Mouse (Mus musculus) cerebellum, adult 2 months (tissue): ENCODE measurements around the gene Otud7b. TPM values are rescaled to one million over a fixed set of nuclear protein-coding genes. Genes with fewer than 3 reads are reported as not detected.

ENCODE experiments used
- DNase-seq, 2 experiments: peaks; one replicate each; pipeline ENCODE4 v3.0.0; 2021
- H3K27ac ChIP-seq: fragments of 200-500 bp; 2 replicates; pipeline ENCODE4 v1.5.1; 2012; ENCODE audit warnings: low read length, control low read depth, inconsistent platforms; ENCODE audit not compliant: insufficient read depth
- H3K27me3 ChIP-seq: fragments of 200-500 bp; 2 replicates; pipeline ENCODE4 v1.6.1; 2012; ENCODE audit warnings: inconsistent platforms, mild to moderate bottlenecking, low read length, moderate library complexity; ENCODE audit not compliant: control insufficient read depth, insufficient read depth
- H3K4me1 ChIP-seq: fragments of 200-500 bp; 2 replicates; pipeline ENCODE4 v1.6.1; 2011; ENCODE audit warnings: low read length; ENCODE audit not compliant: control insufficient read depth, insufficient read depth
- H3K4me3 ChIP-seq: fragments of 200-500 bp; replicated peaks from 2 replicates; pipeline ENCODE3; 2011; ENCODE audit warnings: mild to moderate bottlenecking, low read depth, low read length, control low read depth; ENCODE audit not compliant: insufficient read depth
- CTCF ChIP-seq: fragments of 200-500 bp; IDR thresholded peaks from 2 replicates; pipeline ENCODE4 v1.5.1; 2011; ENCODE audit warnings: low read depth, mild to moderate bottlenecking, control low read depth, low read length, moderate library complexity, borderline replicate concordance; ENCODE audit not compliant: insufficient read depth
- POLR2A ChIP-seq: fragments of 200-500 bp; IDR thresholded peaks from 2 replicates; pipeline ENCODE4 v1.6.1; 2011; ENCODE audit warnings: low read length, control low read depth, borderline replicate concordance; ENCODE audit not compliant: insufficient read depth
- WGBS: fragments of 180-500 bp; shearing (Covaris S2); methylation state at CpG from one replicate; pipeline ENCODE4 v1.1.7; 2018; 5-methylcytosine and 5-hydroxymethylcytosine counted together
- polyA plus RNA-seq: library from polyadenylated mRNA; depleted of rRNA; stranded (reverse); fragments of >200 nt; gene quantifications from 2 replicates; pipeline ENCODE4 v1.2.3, GENCODE M21; 2012

Gene Otud7b
- polyA plus RNA-seq, 1 experiment = 30.0 TPM

GRCm38 (mm10) chr3:96089882-96090489, 14.3 kb upstream of the Otud7b start:
- WGBS = 61% methylated on average over 2 of the region's 2 CpGs
- Histone ChIP-seq H3K4me1 (no peaks in the 10 kb centered on the region), H3K4me3 (no peak overlapping the region), H3K27ac (no peak overlapping the region), H3K27me3 (no peaks in the 10 kb centered on the region)
- TF ChIP-seq CTCF (no peak), POLR2A (no peak)
- no peak for DNase-seq

DNA sequence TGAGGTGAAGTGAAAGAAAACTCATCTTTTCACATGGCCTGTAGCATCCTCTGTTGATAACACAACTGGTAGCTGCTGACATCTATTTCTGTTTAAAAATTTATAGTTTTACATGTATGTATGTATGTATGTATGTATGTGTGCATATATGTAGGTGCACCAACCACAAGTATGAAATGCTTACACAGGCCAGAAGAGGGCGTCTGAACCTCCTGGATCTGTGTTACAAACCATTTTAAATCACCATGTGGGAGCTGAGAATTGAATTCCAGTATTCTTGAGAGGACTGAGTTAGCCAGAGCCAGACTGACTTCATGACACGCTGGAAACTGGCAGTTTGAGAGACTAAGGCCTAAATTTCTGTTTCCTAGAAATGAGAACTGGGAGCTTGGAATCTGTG, 13.2 kb upstream of the Otud7b start:
- no peak for DNase-seq
- 67% methylated on average over 2 of the region's 2 CpGs for WGBS
- Histone ChIP-seq H3K27me3 (no peaks in the 10 kb centered on the region), H3K27ac (no peak overlapping the region), H3K4me1 (no peaks in the 10 kb centered on the region), H3K4me3 (no peak overlapping the region)
- TF ChIP-seq CTCF (no peak), POLR2A (no peak)

- WGBS = 74% methylated on average over 6 of the region's 6 CpGs
- TF ChIP-seq POLR2A (no peak), CTCF (no peak)
Measured at GRCm38 (mm10) chr3:96091966-96092365, 12.4 kb upstream of the Otud7b start.

GRCm38 (mm10) chr3:96093509-96093908, 10.8 kb upstream of the Otud7b start:
- WGBS = 70% methylated on average over 13 of the region's 13 CpGs
- Histone ChIP-seq H3K4me1 (no peaks in the 10 kb centered on the region), H3K4me3 (no peak overlapping the region), H3K27me3 (no peaks in the 10 kb centered on the region), H3K27ac (no peak overlapping the region)
- DNase-seq = no peak
- TF ChIP-seq POLR2A = no peak
- no peak for TF ChIP-seq CTCF

More at GRCm38 (mm10) chr3:96091966-96092365, 12.4 kb upstream of the Otud7b start:
- no peaks in the 10 kb centered on the region for H3K4me1 ChIP-seq
- H3K27me3 ChIP-seq = no peaks in the 10 kb centered on the region
- no peak for DNase-seq
- H3K27ac ChIP-seq = no peak overlapping the region
- H3K4me3 ChIP-seq = no peak overlapping the region

DNA sequence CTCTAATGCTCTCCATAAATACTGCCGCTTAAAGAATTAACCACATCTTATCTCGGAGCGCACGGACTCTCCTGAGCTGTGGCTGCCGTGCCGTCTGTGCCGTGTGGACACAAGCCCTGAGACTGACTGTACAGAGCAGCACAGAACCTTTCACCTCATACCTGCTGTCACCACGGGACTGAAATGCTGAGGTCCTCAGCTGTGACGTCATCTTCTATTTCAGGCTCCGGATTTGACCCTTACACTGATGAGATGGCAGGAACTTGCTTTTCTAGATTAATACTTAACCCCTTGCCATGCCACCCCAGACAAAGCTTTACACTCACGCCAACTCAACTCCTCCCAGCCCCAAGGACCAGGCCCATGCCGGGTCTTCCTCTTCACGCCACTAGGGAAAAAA, 10.1 kb upstream of the Otud7b start:
- 82% methylated on average over 13 of the region's 13 CpGs for WGBS
- TF ChIP-seq POLR2A (no peak), CTCF (no peak)
- Histone ChIP-seq H3K27me3 (no peaks in the 10 kb centered on the region), H3K27ac (no peak overlapping the region), H3K4me1 (no peaks in the 10 kb centered on the region), H3K4me3 (no peak overlapping the region)
- no peak for DNase-seq

DNA sequence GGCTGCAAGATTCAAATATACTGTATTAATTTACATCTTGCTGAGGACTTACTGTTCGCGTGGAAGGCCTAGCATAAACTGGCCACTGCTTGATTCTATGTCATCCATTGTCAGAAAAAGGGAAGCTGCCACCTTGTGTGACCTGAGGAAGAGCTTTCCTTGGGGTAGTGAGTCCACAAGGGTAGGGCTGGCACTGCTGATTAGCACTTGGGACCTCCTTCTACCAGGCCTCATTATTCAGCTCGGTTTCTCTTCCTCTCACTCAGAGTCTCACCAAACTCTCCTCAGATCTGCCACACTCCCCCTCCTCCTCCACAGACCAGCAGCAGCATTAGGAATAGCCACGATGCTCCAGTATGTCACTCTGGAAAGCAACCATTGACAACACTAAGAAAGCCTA, 6.2 kb upstream of the Otud7b start:
- WGBS = 67% methylated on average over 4 of the region's 4 CpGs
- Histone ChIP-seq H3K27ac (no peak overlapping the region), H3K4me1 (no peaks in the 10 kb centered on the region), H3K27me3 (no peaks in the 10 kb centered on the region), H3K4me3 (no peak overlapping the region)
- no peak for DNase-seq
- TF ChIP-seq POLR2A = no peak
- TF ChIP-seq CTCF = no peak

DNA sequence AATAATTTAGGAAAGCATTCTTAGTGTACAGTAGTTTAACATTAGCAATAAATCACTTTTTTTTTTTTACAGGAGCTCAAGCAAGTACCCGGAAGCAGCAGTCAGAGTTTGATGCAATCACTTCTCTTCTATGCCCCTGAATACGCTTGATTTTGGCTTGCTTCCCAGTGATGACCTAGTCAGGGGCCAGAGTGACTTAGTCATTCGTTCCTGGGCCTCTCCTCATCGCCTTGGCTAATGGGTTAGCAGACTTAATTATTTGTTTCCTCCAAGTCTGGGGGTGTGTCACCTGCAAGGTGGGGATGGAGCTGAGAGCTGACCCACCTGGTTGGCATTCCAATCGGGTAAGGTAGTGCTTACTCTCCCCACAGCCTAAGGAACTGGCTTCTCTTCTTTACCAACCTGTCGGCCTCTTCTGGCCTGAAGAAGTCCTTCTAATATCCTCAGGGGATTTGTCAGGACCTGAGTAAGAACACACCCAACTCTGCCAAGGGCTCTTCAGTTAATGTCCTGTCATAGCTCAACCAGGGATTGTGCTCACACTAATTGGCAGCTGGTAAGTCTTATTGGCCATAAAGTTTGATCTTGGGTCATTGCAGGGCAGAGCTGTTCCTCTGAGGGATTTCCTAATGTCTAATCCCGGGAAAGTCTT, 5.6 kb upstream of the Otud7b start:
- H3K27ac ChIP-seq = no peak overlapping the region
- no peaks in the 10 kb centered on the region for H3K4me1 ChIP-seq
- no peak for DNase-seq
- 41% methylated on average over 7 of the region's 7 CpGs for WGBS
- TF ChIP-seq CTCF (no peak), POLR2A (no peak)
- H3K27me3 ChIP-seq = no peaks in the 10 kb centered on the region
- no peak overlapping the region for H3K4me3 ChIP-seq

- WGBS = 22% methylated on average over 14 of the region's 14 CpGs
- TF ChIP-seq CTCF = no peak
- TF ChIP-seq POLR2A = no peak
- peaks cover 5% of the 10 kb centered on the region; the same call in 1 of the 2 replicates for H3K4me1 ChIP-seq
- peak overlapping the region; percentile 33; the same call in 1 of the 2 replicates for H3K27ac ChIP-seq
- H3K4me3 ChIP-seq = no peak overlapping the region
- H3K27me3 ChIP-seq = no peaks in the 10 kb centered on the region
- DNase-seq = peak; percentile 35 to 55
Measured at GRCm38 (mm10) chr3:96102100-96102872, 2.0 kb upstream of the Otud7b start.
